Mouse (Mus musculus) forebrain, embryonic 13.5 days (tissue): ENCODE data around the gene Srl. TPM values are rescaled to one million over a fixed set of nuclear protein-coding genes. Genes with fewer than 3 reads are reported as not detected.
"Not testable (repeated sequence)": the region's sequence is repeated elsewhere in the genome, so short reads cannot be mapped to it uniquely, and the experiment has no call there.

ENCODE experiments used
- ATAC-seq: fragments of 200-750 bp; cut with Nextera tagmentation; 2 replicates; pipeline ENCODE4 v1.8.0; 2017
- H3K27ac ChIP-seq: fragments of 300-500 bp; sonication (generic); 2 replicates; pipeline ENCODE4 v1.5.1; 2015; ENCODE audit warnings: inconsistent platforms, mild to moderate bottlenecking, moderate library complexity
- H3K27me3 ChIP-seq: fragments of 300-500 bp; sonication (generic); 2 replicates; pipeline ENCODE4 v1.6.1; 2015; ENCODE audit warnings: mild to moderate bottlenecking, inconsistent platforms
- H3K36me3 ChIP-seq: fragments of 300-500 bp; sonication (generic); 2 replicates; pipeline ENCODE4 v1.6.1; 2015; ENCODE audit warnings: mild to moderate bottlenecking, inconsistent platforms; ENCODE audit not compliant: poor library complexity, severe bottlenecking
- H3K4me1 ChIP-seq: fragments of 300-500 bp; sonication (generic); 2 replicates; pipeline ENCODE4 v1.6.1; 2015; ENCODE audit warnings: inconsistent platforms
- H3K4me2 ChIP-seq: fragments of 300-500 bp; sonication (generic); 2 replicates; pipeline ENCODE4 v1.6.1; 2015; ENCODE audit warnings: inconsistent platforms, mild to moderate bottlenecking, moderate library complexity
- H3K4me3 ChIP-seq: fragments of 300-500 bp; sonication (generic); 2 replicates; pipeline ENCODE4 v1.5.1; 2015; ENCODE audit warnings: mild to moderate bottlenecking, inconsistent platforms
- H3K9ac ChIP-seq: fragments of 300-500 bp; sonication (generic); 2 replicates; pipeline ENCODE4 v1.6.1; 2015; ENCODE audit warnings: mild to moderate bottlenecking, inconsistent platforms
- H3K9me3 ChIP-seq: fragments of 300-500 bp; sonication (generic); replicated peaks from 2 replicates; pipeline ENCODE4 v1.6.1; 2016; ENCODE audit warnings: inconsistent platforms
- WGBS: fragments of 180-500 bp; shearing (Covaris S2); methylation state at CpG from one replicate; pipeline ENCODE4 v1.1.7; 2015; 5-methylcytosine and 5-hydroxymethylcytosine counted together
- polyA plus RNA-seq: library from polyadenylated mRNA; unstranded; fragments of >200 nt; fragmentation: Nextera tagmentation; extraction: Ambion mirVana; gene quantifications from 2 replicates; pipeline ENCODE4 v1.2.1, GENCODE M21; 2015

Srl gene
- polyA plus RNA-seq, 1 experiment from 2014 or later = 25.2 TPM

DNA sequence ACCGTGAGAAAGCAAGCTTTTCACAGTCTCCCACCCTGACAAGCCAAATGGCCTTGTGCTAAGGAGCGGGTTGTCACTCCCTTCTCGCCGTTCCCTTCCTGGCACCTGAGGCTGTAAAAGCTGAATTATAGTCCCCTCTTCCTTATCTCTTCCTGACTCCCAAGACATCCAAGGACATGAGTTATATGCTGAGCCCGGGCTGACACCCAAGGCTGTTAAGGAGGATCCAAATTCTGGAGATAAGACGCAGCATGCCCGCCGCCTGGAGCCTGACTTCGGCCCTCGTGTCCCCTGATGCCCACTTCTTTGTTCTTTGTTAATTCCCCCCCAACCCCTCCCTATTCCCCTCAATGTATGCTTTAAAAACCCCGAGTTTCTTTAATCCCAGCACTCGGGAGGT, 14.2 kb downstream of the Srl start:
- H3K9me3 ChIP-seq, H3K9ac ChIP-seq, H3K4me1 ChIP-seq, ATAC-seq, H3K4me3 ChIP-seq, H3K36me3 ChIP-seq, H3K4me2 ChIP-seq, H3K27me3 ChIP-seq, H3K27ac ChIP-seq: not testable (repeated sequence)
- WGBS = 90% methylated on average over 12 of the region's 12 CpGs

DNA sequence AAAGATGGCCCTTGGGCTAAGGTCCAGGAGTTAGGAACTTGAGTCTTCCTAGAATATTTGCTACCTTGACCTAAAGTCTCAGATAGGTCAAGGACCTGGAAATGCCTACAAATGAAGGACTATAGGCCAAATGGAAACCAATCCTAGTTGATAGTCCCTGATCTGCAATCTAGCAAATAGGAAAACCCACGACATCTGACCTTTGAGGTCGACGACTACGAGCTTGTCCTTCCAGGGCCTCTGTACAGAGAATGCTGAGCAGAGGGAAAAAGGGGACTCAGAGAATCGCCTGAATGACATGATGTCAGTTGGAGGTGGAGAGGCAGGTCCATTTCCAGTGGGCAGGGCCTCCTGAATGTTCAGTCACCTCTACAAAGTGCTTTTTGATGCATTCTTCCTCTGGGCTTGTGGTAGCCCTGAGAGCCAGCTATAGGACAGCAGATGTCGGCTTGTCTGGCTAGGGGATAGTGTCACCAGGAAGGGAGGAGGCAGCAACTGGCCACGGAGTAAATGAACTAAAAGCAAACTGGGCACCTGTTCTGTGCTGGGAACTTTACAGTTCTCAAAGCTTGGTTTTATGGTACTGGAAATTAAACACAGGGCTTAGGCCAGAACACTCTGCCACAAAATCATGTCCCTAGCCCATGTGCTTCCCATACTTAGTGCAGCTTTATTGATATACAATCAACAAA, 18.2 kb downstream of the Srl start:
- Histone ChIP-seq H3K4me1 (peaks cover 10% of the 10 kb centered on the region; the same call in 1 of the 2 replicates), H3K27me3 (no peaks in the 10 kb centered on the region)
- WGBS = 79% methylated on average over 7 of the region's 7 CpGs

DNA sequence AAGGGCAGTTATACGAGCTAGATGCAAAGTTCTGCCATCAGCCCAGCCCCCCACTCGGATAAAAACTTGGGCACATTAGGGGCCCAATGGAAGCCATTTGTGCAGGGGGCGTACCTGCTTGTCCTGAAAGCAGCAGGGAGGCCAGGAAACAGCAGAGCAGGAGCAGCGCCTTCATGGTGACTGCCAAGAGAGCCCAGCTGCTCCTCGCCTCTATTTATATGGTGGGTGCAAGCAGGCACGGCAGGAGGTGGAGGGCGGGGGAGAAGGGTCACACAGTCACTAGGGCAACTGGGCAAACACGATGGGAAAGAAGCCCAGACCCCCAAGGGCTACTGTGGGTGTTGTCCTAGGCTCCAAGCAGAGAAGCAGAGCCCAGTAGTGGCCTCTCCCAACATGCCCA, 18.7 kb downstream of the Srl start:
- Histone ChIP-seq H3K4me1 (peaks cover 10% of the 10 kb centered on the region; the same call in 1 of the 2 replicates), H3K4me3 (no peak overlapping the region), H3K9ac (no peak overlapping the region), H3K9me3 (peaks cover 3% of the 10 kb centered on the region; the same call in 1 of the 2 replicates), H3K27me3 (no peaks in the 10 kb centered on the region), H3K27ac (no peak overlapping the region), H3K36me3 (no peaks in the 10 kb centered on the region), H3K4me2 (no peak overlapping the region)
- no peak for ATAC-seq
- WGBS = 61% methylated on average over 8 of the region's 8 CpGs

More for the DNA sequence above, 18.2 kb downstream of the Srl start:
- no peak for ATAC-seq
- no peak overlapping the region for H3K4me2 ChIP-seq
- H3K27ac ChIP-seq = no peak overlapping the region
- H3K4me3 ChIP-seq = no peak overlapping the region
- peaks cover 3% of the 10 kb centered on the region; the same call in 1 of the 2 replicates for H3K9me3 ChIP-seq
- no peaks in the 10 kb centered on the region for H3K36me3 ChIP-seq
- H3K9ac ChIP-seq = no peak overlapping the region

DNA sequence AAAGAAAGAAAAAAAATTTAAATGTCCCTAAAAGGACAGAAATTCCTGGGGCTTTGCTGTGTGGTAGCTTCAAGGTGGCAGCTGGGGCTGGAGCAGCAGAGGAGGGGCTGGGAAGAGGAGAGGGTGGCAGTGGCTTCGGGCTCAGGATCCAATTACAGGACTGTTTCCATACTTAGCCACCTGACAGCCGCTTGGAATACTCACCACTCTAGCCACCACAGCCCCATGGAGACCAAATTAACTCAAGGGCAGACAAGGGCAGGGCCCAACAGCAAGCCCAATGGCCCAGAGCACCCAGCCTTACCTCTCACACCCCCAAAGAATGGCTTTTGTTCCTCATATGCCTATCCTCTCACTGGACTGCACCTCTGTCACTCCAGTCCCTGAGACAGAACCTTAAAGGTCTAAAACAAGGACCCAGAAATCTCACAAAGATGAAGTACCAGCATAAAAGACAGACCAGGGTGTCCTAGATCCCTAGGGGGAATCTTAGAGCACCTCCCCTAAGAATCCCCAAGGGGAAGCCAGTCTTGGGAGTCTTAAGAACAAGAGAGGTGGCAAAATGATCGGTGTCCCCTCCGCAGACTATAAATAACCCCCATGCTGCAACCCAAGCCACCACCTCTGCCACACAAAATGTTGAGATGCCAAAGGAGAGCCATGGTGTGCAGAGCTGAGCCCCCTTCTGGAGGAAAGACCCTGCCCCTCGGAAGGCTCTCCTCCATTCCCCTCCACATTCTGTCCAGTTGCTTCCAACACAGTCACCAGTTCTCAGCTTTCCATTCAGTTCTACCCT, 19.7 kb downstream of the Srl start:
- no peak overlapping the region for H3K4me2 ChIP-seq
- no peak overlapping the region for H3K9ac ChIP-seq
- H3K4me1 ChIP-seq = peaks cover 10% of the 10 kb centered on the region; the same call in 1 of the 2 replicates
- no peak overlapping the region for H3K4me3 ChIP-seq
- no peaks in the 10 kb centered on the region for H3K9me3 ChIP-seq
- no peaks in the 10 kb centered on the region for H3K36me3 ChIP-seq
- H3K27ac ChIP-seq = no peak overlapping the region
- WGBS = 77% methylated on average over 5 of the region's 5 CpGs
- ATAC-seq = no peak
- no peaks in the 10 kb centered on the region for H3K27me3 ChIP-seq

DNA sequence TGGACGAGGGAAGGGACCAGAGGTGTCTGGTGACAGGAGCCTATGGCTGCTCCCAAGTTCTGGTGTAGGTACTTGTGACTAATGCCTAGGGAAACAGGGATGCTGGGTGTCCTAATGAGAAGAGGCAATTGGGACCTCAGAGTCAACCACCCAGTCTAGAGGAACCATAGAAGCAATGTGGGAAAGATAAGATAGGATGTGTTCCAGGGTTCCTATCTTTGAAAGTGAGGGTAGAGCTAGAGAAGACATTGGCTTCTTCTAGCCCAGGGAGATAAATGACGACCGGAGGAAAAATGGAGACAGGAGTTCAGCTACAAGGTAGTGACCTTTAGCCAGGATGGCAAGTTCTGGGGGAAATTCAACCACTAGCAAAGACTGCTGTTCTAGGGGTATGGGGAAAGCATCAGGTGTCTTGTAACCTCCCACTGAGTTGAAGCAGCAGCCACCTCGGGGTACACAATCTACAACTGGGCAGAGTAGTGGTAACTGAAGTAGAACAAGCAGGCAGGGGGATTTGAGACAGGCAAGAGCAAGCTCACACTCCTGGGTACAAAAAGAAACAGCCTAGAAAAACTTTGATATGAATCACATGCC, 20.4 kb downstream of the Srl start:
- Histone ChIP-seq H3K4me3 (no peak overlapping the region), H3K36me3 (no peaks in the 10 kb centered on the region), H3K4me1 (peaks cover 10% of the 10 kb centered on the region; the same call in 1 of the 2 replicates), H3K27ac (no peak overlapping the region), H3K9ac (no peak overlapping the region), H3K4me2 (no peak overlapping the region), H3K9me3 (no peaks in the 10 kb centered on the region), H3K27me3 (no peaks in the 10 kb centered on the region)
- WGBS = 85% methylated on average over 4 of the region's 4 CpGs
- no peak for ATAC-seq

DNA sequence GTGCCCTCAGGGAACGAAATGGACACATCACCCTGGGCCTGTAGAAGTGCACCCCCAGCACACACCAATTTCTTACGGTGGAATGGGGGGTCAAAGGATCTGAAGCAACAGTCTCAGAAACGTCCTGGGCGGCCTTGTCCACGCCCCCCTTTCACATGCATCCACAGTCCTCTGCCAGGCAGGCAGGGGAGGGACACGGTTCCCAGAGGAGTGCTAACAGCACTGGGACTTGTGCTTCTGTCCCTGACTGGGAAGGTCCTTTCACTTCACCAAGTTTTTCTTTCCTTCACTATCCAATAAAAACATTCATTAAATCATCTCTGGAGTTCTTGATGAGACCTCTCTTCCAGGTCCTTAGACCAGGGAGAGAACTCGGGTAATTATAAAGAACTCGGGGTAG, 20.9 kb downstream of the Srl start:
- Histone ChIP-seq H3K4me2 (no peak overlapping the region), H3K4me1 (peaks cover 10% of the 10 kb centered on the region; the same call in 1 of the 2 replicates), H3K9me3 (no peaks in the 10 kb centered on the region), H3K9ac (no peak overlapping the region), H3K27ac (no peak overlapping the region), H3K27me3 (no peaks in the 10 kb centered on the region), H3K36me3 (no peaks in the 10 kb centered on the region), H3K4me3 (no peak overlapping the region)
- WGBS = 77% methylated on average over 8 of the region's 8 CpGs
- ATAC-seq = no peak

DNA sequence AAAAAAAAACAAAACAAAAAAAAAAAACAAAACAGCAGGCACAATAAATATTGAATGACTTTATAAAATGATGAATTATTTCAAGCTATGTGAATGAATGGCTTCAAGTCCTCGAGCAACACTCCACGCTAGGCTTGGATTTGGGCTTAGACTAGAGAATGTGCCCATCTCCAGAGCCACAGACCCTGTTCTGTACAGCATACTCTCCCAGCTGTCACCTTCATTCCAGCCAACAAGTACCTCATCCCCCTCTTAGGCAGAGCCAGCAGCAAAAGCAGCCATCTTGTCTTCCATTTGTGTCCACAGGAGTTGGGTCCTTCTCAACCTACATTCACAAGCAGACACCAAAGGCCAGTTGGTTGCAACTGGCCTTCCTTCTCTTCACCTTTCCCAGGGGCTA, 21.8 kb downstream of the Srl start:
- H3K9ac ChIP-seq = no peak overlapping the region
- no peak overlapping the region for H3K4me3 ChIP-seq
- H3K36me3 ChIP-seq = no peaks in the 10 kb centered on the region
- H3K27me3 ChIP-seq = no peaks in the 10 kb centered on the region
- peaks cover 10% of the 10 kb centered on the region; the same call in 1 of the 2 replicates for H3K4me1 ChIP-seq
- no peak overlapping the region for H3K27ac ChIP-seq
- no peaks in the 10 kb centered on the region for H3K9me3 ChIP-seq
- H3K4me2 ChIP-seq = no peak overlapping the region
- no peak for ATAC-seq
- WGBS = 96% methylated on average over 2 of the region's 2 CpGs

DNA sequence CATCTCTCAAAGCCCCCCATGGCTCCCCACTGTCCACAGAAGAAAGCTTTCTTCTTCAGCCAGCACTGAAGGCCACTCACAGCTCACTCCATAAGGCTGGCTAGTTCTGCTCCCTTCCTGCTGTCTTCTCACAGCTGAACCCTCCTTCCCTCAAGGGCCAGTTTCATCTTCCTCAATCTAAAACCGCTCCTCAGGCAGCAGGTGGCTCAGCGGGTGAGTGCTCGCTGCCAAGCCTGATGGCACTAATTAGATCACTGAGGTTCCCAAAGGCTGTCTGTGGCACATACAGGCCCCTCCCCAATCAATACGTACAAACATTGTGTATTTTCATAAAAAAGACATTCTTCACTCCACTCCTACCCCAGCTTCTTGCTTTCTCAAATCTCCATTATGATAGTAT, 22.5 kb downstream of the Srl start:
- Histone ChIP-seq H3K9ac (no peak overlapping the region), H3K4me2 (no peak overlapping the region), H3K9me3 (no peaks in the 10 kb centered on the region), H3K4me3 (no peak overlapping the region), H3K36me3 (no peaks in the 10 kb centered on the region), H3K27ac (no peak overlapping the region), H3K27me3 (no peaks in the 10 kb centered on the region), H3K4me1 (peaks cover 10% of the 10 kb centered on the region; the same call in 1 of the 2 replicates)
- ATAC-seq = no peak
- 55% methylated on average over 4 of the region's 4 CpGs for WGBS

DNA sequence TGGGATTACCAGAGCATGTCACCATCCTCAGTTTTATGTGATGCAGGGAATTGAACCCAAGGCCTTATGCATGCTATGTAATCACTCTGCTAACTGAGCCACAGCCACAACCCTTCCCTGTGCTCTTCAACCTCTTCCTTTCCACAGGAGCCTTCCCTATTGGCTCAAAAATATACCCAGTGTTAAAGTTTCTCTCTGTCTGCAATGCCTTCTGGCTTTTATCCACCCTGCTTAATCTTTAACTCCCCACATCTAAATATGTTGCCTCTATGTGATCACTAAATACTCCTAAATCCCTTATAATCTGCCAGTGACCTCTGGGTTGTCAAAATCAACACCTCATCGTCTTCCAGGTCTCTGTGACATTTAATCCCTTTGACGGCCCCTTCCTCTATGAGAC, 23.7 kb downstream of the Srl start:
- H3K4me3 ChIP-seq = no peak overlapping the region
- no peak overlapping the region for H3K27ac ChIP-seq
- no peaks in the 10 kb centered on the region for H3K36me3 ChIP-seq
- no peaks in the 10 kb centered on the region for H3K9me3 ChIP-seq
- peaks cover 8% of the 10 kb centered on the region; the same call in 1 of the 2 replicates for H3K4me1 ChIP-seq
- no peak overlapping the region for H3K9ac ChIP-seq
- H3K27me3 ChIP-seq = no peaks in the 10 kb centered on the region
- ATAC-seq = no peak
- no peak overlapping the region for H3K4me2 ChIP-seq
- WGBS = 72% methylated on average over 2 of the region's 2 CpGs

DNA sequence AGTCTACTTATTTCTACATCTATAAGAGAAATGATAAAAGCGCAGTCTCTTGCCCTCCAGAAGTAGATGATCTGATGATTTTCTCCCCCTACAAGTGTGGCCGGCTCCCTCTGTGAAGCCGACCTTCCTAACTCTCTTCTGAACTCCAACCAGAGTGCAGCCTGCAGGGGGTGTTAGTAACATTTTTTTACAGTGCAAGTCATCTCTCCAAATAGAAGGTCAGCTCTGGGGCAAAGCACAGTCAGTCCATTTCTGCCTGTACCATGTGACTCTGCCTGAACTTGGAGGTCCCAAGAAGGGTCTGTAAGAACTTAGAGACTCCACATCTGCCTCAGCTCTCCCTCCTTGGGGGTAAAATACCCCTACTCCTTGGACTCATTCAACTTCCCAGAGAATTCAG, 27.2 kb downstream of the Srl start:
- Histone ChIP-seq H3K9ac (no peak overlapping the region), H3K27me3 (no peaks in the 10 kb centered on the region), H3K4me1 (no peaks in the 10 kb centered on the region), H3K27ac (no peak overlapping the region), H3K9me3 (no peaks in the 10 kb centered on the region), H3K36me3 (no peaks in the 10 kb centered on the region), H3K4me2 (no peak overlapping the region), H3K4me3 (no peak overlapping the region)
- 90% methylated on average over 3 of the region's 3 CpGs for WGBS
- ATAC-seq = no peak

DNA sequence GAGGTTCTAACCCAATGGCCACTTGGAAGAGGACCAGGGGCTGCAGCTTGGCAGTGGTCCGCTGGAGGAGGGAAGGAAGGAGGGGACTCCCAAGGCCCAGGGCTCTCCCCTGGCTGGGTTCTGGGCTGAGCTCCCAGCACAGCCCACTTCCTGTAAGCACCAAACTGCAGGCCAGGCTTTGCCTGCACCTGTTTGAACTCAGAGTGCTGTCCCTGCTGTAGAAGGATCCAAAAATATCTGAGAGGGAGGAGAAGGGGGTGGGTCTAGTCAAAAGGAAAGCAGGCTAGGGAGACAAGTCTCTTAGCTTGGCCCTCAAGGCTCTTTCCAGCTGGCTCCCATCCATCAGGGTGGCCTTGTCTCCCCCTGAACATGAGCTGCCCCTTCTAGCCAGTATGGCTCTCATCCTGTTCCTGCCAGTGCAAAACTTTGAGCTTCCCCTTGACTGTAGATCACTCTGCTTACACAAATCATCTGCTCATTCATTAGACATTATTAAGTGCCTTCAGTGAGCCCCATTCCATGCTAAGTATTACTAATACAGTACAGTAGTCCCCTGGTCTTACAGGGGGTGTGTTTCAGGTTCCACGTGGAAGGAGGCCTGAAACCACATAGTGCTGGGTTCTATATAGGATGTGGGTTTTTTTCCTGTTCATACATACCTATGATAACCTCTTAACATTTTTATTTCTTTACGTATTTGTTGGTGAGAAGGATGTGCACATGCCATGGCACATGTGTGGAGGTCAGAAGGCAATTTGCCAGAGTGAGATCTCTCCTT, 28.8 kb downstream of the Srl start:
- no peak for ATAC-seq
- Histone ChIP-seq H3K27ac (no peak overlapping the region), H3K9me3 (no peaks in the 10 kb centered on the region)

DNA sequence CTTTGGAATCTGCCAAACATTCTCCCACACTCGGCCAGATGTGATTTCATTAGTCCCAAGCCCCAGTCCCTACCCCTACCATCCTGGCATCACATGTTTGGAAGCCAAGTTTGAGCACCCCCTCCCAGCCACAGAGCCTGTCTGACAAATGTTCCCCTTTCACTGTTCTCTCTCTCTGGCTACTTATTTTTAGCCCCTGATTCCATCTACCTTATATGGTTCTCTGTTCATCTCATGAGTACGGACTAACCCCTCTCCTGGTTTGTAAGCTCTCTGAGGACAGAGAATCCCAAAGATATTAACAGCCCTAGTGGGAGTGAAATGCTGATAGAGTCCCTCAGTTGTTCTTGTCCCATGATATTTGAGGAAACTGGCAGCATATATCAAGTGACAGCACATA, 30.2 kb downstream of the Srl start:
- Histone ChIP-seq H3K36me3 (no peaks in the 10 kb centered on the region), H3K9me3 (no peaks in the 10 kb centered on the region), H3K4me3 (no peak overlapping the region), H3K27me3 (no peaks in the 10 kb centered on the region), H3K9ac (no peak overlapping the region), H3K4me2 (no peak overlapping the region), H3K4me1 (no peaks in the 10 kb centered on the region), H3K27ac (no peak overlapping the region)
- no peak for ATAC-seq
- 92% methylated on average over 2 of the region's 2 CpGs for WGBS

More for the DNA sequence above, 28.8 kb downstream of the Srl start:
- H3K4me2 ChIP-seq = no peak overlapping the region
- no peaks in the 10 kb centered on the region for H3K4me1 ChIP-seq
- H3K4me3 ChIP-seq = no peak overlapping the region
- no peaks in the 10 kb centered on the region for H3K27me3 ChIP-seq
- WGBS = 88% methylated on average over 3 of the region's 3 CpGs
- no peaks in the 10 kb centered on the region for H3K36me3 ChIP-seq
- no peak overlapping the region for H3K9ac ChIP-seq
